Mouse (Mus musculus) G1E-ER4 (cell line): ENCODE results near the gene Gan. TPM values are rescaled to one million over a fixed set of nuclear protein-coding genes. Genes with fewer than 3 reads are reported as not detected.

Experiments
- GATA1 ChIP-seq: IDR thresholded peaks from one replicate; pipeline ENCODE4 v1.8.0; 2012; ENCODE audit warnings: low read length, inconsistent platforms
- polyA plus RNA-seq: library from polyadenylated mRNA; stranded (reverse); fragments of >175 nt; gene quantifications from 2 replicates; pipeline ENCODE4 v1.2.3, GENCODE M21; 2012

The Gan gene
- polyA plus RNA-seq, 1 experiment, result 1.2 TPM

GRCm38 (mm10) chr8:117136763-117137162, 21.2 kb upstream of the Gan start:
- no peak for TF ChIP-seq GATA1

- TF ChIP-seq GATA1, result no peak
These were observed 20.6 kb upstream of the Gan start for GRCm38 (mm10) chr8:117137357-117137756.

- TF ChIP-seq GATA1, result no peak
These were observed 9.4 kb upstream of the Gan start for GRCm38 (mm10) chr8:117148520-117148919.

- TF ChIP-seq GATA1, result no peak
These were observed 1.8 kb upstream of the Gan start for GRCm38 (mm10) chr8:117156149-117156548.

- TF ChIP-seq GATA1, result no peak
These were observed 818 bp upstream of the Gan start for GRCm38 (mm10) chr8:117156866-117157768.

GRCm38 (mm10) chr8:117157769-117158091, 205 bp upstream of the Gan start:
- no peak for TF ChIP-seq GATA1

GRCm38 (mm10) chr8:117159031-117159430, 1.1 kb downstream of the Gan start:
- no peak for TF ChIP-seq GATA1

- TF ChIP-seq GATA1, result no peak
These were observed 7.0 kb downstream of the Gan start for GRCm38 (mm10) chr8:117164912-117165311.

- TF ChIP-seq GATA1, result no peak
These were observed 7.6 kb downstream of the Gan start for GRCm38 (mm10) chr8:117165542-117165941.

GRCm38 (mm10) chr8:117166515-117166914, 8.6 kb downstream of the Gan start:
- no peak for TF ChIP-seq GATA1

GRCm38 (mm10) chr8:117167243-117167883, 9.4 kb downstream of the Gan start:
- TF ChIP-seq GATA1, result no peak

- no peak for TF ChIP-seq GATA1
These were observed 10.4 kb downstream of the Gan start for GRCm38 (mm10) chr8:117168378-117168777.

- no peak for TF ChIP-seq GATA1
These were observed 13.9 kb downstream of the Gan start for GRCm38 (mm10) chr8:117171826-117172225.

- TF ChIP-seq GATA1, result no peak
These were observed 15.0 kb downstream of the Gan start for GRCm38 (mm10) chr8:117172904-117173303.

GRCm38 (mm10) chr8:117173690-117174089, 15.8 kb downstream of the Gan start:
- no peak for TF ChIP-seq GATA1

GRCm38 (mm10) chr8:117174536-117174935, 16.6 kb downstream of the Gan start:
- no peak for TF ChIP-seq GATA1

- TF ChIP-seq GATA1, result no peak
These were observed 18.4 kb downstream of the Gan start for GRCm38 (mm10) chr8:117176308-117176707.
